Mouse (Mus musculus) CH12.LX (cell line): ENCODE data around the gene Sgip1. TPM values are rescaled to one million over a fixed set of nuclear protein-coding genes. Genes with fewer than 3 reads are reported as not detected.

Experiments used
- DNase-seq: peaks from one replicate; pipeline ENCODE4 v3.0.0-alpha.2; 2013; ENCODE audit errors: extremely low read depth
- H3K27ac ChIP-seq: 2 replicates; pipeline ENCODE4 v1.5.1; 2012; ENCODE audit warnings: low read depth, mild to moderate bottlenecking, control low read depth, moderate library complexity; ENCODE audit not compliant: insufficient read depth
- H3K27me3 ChIP-seq: replicated peaks from 2 replicates; pipeline ENCODE3; 2012; ENCODE audit warnings: inconsistent platforms
- H3K36me3 ChIP-seq, 2 experiments: replicated peaks in 1 of 2; 2 replicates each; pipeline versions ENCODE3 to v1.6.1; 2012; ENCODE audit warnings: inconsistent platforms in 1 of 2, low read length in 1 of 2, mild to moderate bottlenecking in 1 of 2, mixed read lengths in 1 of 2, moderate library complexity in 1 of 2; ENCODE audit not compliant: control insufficient read depth in 1 of 2, insufficient read depth in 1 of 2
- H3K4me1 ChIP-seq, 2 experiments: 2 replicates each; pipeline ENCODE4 v1.6.1; 2012; ENCODE audit warnings: inconsistent platforms in 1 of 2, moderate library complexity in 1 of 2; ENCODE audit not compliant: insufficient read depth in 2 of 2, control insufficient read depth in 1 of 2
- H3K4me2 ChIP-seq: 2 replicates; pipeline ENCODE4 v1.6.1; 2012; ENCODE audit warnings: low read depth, mild to moderate bottlenecking, control low read depth; ENCODE audit not compliant: poor library complexity, insufficient read depth, severe bottlenecking
- H3K4me3 ChIP-seq, 3 experiments: fragments of 150-350 bp in 1 of 3; sonication (generic) in 1 of 3; replicated peaks in 1 of 3; 2 replicates each; pipeline versions ENCODE3 to v1.5.1; 2011 to 2012; ENCODE audit warnings: low read depth in 2 of 3, low read length in 2 of 3, mild to moderate bottlenecking in 2 of 3, moderate library complexity in 2 of 3, control low read depth in 1 of 3, improper control_type of control experiment in 1 of 3, inconsistent platforms in 1 of 3, mixed read lengths in 1 of 3; ENCODE audit not compliant: poor library complexity in 1 of 3
- H3K79me2 ChIP-seq: replicated peaks from 2 replicates; pipeline ENCODE4 v1.6.1; 2012; ENCODE audit warnings: mild to moderate bottlenecking, moderate library complexity; ENCODE audit not compliant: control insufficient read depth, poor library complexity, insufficient read depth, severe bottlenecking; ENCODE audit errors: extremely low read depth
- H3K9ac ChIP-seq: 2 replicates; pipeline ENCODE4 v1.6.1; 2012; ENCODE audit warnings: low read depth, mild to moderate bottlenecking, control low read depth, moderate library complexity; ENCODE audit not compliant: insufficient read depth
- H3K9me3 ChIP-seq: replicated peaks from 2 replicates; pipeline ENCODE3; 2012; ENCODE audit warnings: low read length, inconsistent platforms, mixed read lengths
- BHLHE40 ChIP-seq: IDR thresholded peaks from 2 replicates; pipeline ENCODE4 v1.6.1; 2011; ENCODE audit warnings: mild to moderate bottlenecking, low read depth, low read length, improper control_type of control experiment
- E2F4 ChIP-seq: IDR thresholded peaks from 2 replicates; pipeline ENCODE4 v1.6.1; 2011; ENCODE audit warnings: low read depth, low read length, improper control_type of control experiment; ENCODE audit not compliant: insufficient replicate concordance
- ETS1 ChIP-seq: conservative IDR thresholded peaks from 2 replicates; pipeline ENCODE4 v1.6.1; 2012; ENCODE audit warnings: low read depth, mild to moderate bottlenecking, inconsistent platforms, low read length, improper control_type of control experiment, moderate library complexity
- HCFC1 ChIP-seq: IDR thresholded peaks from 2 replicates; pipeline ENCODE4 v1.6.1; 2012; ENCODE audit warnings: low read depth, mild to moderate bottlenecking, inconsistent platforms, low read length, improper control_type of control experiment
- JUN ChIP-seq: IDR thresholded peaks from 2 replicates; pipeline ENCODE4 v1.6.1; 2011; ENCODE audit warnings: low read depth, mild to moderate bottlenecking, low read length, improper control_type of control experiment, moderate library complexity; ENCODE audit not compliant: insufficient read depth
- MAFK ChIP-seq: IDR thresholded peaks from 2 replicates; pipeline ENCODE4 v1.6.1; 2011; ENCODE audit warnings: low read length, improper control_type of control experiment; ENCODE audit not compliant: insufficient replicate concordance
- MAZ ChIP-seq: IDR thresholded peaks from 2 replicates; pipeline ENCODE4 v1.6.1; 2012; ENCODE audit warnings: low read depth, mild to moderate bottlenecking, inconsistent platforms, low read length, improper control_type of control experiment, moderate library complexity
- MEF2A ChIP-seq: IDR thresholded peaks from 2 replicates; pipeline ENCODE4 v1.6.1; 2014; ENCODE audit warnings: low read depth, mild to moderate bottlenecking, inconsistent platforms, low read length, improper control_type of control experiment, borderline replicate concordance
- MXI1 ChIP-seq: IDR thresholded peaks from 2 replicates; pipeline ENCODE4 v1.6.1; 2011; ENCODE audit warnings: mild to moderate bottlenecking, low read depth, low read length, improper control_type of control experiment
- NELFE ChIP-seq: IDR thresholded peaks from 2 replicates; pipeline ENCODE4 v1.6.1; 2011; ENCODE audit warnings: low read depth, low read length, improper control_type of control experiment
- PAX5 ChIP-seq: IDR thresholded peaks from 2 replicates; pipeline ENCODE4 v1.6.1; 2012; ENCODE audit warnings: low read length, inconsistent platforms, mixed read lengths
- POLR2A ChIP-seq: IDR thresholded peaks from 2 replicates; pipeline ENCODE4 v1.6.1; 2011; ENCODE audit warnings: low read depth, mild to moderate bottlenecking, improper control_type of control experiment, low read length
- RCOR1 ChIP-seq: conservative IDR thresholded peaks from 2 replicates; pipeline ENCODE4 v1.6.1; 2012; ENCODE audit warnings: low read depth, mild to moderate bottlenecking, inconsistent platforms, low read length, improper control_type of control experiment
- SIN3A ChIP-seq: IDR thresholded peaks from 2 replicates; pipeline ENCODE4 v1.6.1; 2012; ENCODE audit warnings: low read length, improper control_type of control experiment, inconsistent platforms
- SMC3 ChIP-seq: IDR thresholded peaks from 2 replicates; pipeline ENCODE4 v1.6.1; 2011; ENCODE audit warnings: low read depth, low read length, improper control_type of control experiment
- TBP ChIP-seq: conservative IDR thresholded peaks from 2 replicates; pipeline ENCODE4 v1.6.1; 2011; ENCODE audit warnings: low read depth, low read length, improper control_type of control experiment
- TCF12 ChIP-seq: IDR thresholded peaks from 2 replicates; pipeline ENCODE4 v1.6.1; 2014; ENCODE audit warnings: low read depth, mild to moderate bottlenecking, inconsistent platforms, low read length, improper control_type of control experiment
- UBTF ChIP-seq: IDR thresholded peaks from 2 replicates; pipeline ENCODE4 v1.6.1; 2012; ENCODE audit warnings: low read depth, mild to moderate bottlenecking, inconsistent platforms, low read length, improper control_type of control experiment, moderate library complexity
- ZMIZ1 ChIP-seq: IDR thresholded peaks from 2 replicates; pipeline ENCODE4 v1.6.1; 2012; ENCODE audit warnings: low read depth, mild to moderate bottlenecking, inconsistent platforms, low read length, improper control_type of control experiment
- ZNF384 ChIP-seq: IDR thresholded peaks from 2 replicates; pipeline ENCODE4 v1.6.1; 2012; ENCODE audit warnings: low read depth, low read length, improper control_type of control experiment, inconsistent platforms
- dilution Hi-C: fragments of 300-500 bp; cut with MboI; formaldehyde crosslinking; loops from 2 replicates; pipeline ENCODE4 v1.14.3; 2020; ENCODE audit warnings: low sequenced_read_pairs; ENCODE audit not compliant: extremely low pct_unique_long_range_greater_than_20kb, extremely low pct_ligation_motif_present
- in situ Hi-C: fragments of 300-500 bp; cut with MboI; formaldehyde crosslinking; loops from 3 replicates; pipeline ENCODE4 v1.14.3; 2019; ENCODE audit warnings: low sequenced_read_pairs, low pct_ligation_motif_present, low pct_unique_long_range_greater_than_20kb, mixed read lengths
- polyA plus RNA-seq: library from polyadenylated mRNA; unstranded; fragments of >175 nt; gene quantifications from 2 replicates; pipeline ENCODE4 v1.2.1, GENCODE M21; 2012; ENCODE audit warnings: low read depth; ENCODE audit not compliant: insufficient read length
- total RNA-seq, 2 experiments: library from RNA; depleted of rRNA; stranded (reverse); fragments of 300-350 nt in 1 of 2; fragments of >200 nt in 1 of 2; gene quantifications; 2 replicates each; pipeline ENCODE4 v1.2.3; 2012 to 2014

Gene Sgip1
- total and polyA plus RNA-seq, 3 experiments = 0.07 to 0.39 (median 0.21) TPM

DNA sequence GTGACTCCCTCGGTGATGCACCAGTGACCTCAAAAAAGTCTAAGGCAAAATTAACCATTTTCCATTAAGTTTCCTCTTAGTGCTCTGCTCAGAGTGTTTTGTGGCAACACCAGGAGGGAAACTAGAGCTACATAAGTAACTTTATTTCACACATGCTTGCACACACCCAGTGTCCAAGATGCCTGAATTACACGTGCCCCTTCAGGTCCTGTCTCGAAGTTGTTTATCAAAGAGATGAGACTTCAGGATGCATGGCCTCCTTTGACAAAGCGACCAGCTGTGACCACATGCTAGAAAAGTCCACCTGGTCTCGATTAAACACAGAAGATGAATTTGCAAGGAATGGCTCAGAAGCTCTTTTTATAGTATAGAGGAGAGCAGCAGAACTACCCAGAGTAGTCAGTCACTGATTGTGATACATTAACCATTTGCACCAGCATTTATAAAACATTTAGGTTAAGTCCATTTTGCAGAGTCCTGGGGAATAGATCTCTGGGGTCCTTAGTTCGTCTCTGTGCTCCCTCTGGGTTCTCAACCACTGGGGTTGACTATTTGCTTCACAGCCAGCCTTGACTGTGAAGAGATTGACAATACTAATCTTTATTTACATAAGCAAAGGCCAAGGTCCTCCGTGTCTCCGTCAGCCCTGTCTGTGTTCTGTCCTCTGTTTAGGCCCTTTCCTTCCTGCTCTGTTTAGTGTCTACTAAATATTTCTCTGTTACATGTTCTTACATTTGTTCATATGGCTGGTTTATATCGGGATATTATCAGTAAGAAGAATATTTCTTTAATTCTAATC, 70.1 kb downstream of the Sgip1 start:
- in situ Hi-C loops (no loop called here), dilution Hi-C loops (no loop called here)
- TF ChIP-seq POLR2A (no peak), E2F4 (no peak), MAFK (no peak), ZMIZ1 (no peak), SMC3 (no peak), RCOR1 (no peak), NELFE (no peak), MEF2A (no peak), SIN3A (no peak), JUN (no peak), ETS1 (no peak)

DNA sequence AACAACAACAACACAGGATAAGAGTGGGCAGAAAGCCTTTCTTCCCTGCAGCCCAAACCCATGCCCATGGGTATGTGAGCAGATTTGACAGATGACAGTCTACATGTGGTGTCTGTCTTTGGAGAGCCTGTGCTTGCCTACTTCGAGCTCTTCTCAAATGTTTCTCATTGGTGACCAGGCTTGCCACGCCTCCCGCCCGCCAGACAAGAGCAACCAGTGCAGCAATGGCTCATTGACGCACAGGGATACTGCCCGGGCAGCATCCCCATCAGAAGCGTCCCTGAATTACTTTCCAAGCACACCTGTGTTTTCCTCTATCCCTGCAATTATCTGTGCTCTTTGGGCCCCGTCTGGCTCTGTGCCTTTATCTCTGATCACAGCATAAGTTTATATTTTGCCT, 72.2 kb downstream of the Sgip1 start:
- no peaks in the 10 kb centered on the region for H3K36me3 ChIP-seq
- no peaks in the 10 kb centered on the region for H3K79me2 ChIP-seq
- no peaks in the 10 kb centered on the region for H3K27me3 ChIP-seq
- H3K9me3 ChIP-seq = no peaks in the 10 kb centered on the region
- in situ Hi-C loops = no loop called here
- dilution Hi-C loops = no loop called here
- H3K4me2 ChIP-seq = no peak overlapping the region
- H3K4me3 ChIP-seq = no peak overlapping the region
- TF ChIP-seq ETS1 = no peak
- TF ChIP-seq UBTF = no peak
- no peak for TF ChIP-seq MXI1
- TF ChIP-seq TCF12 = no peak
- no peak for TF ChIP-seq TBP
- no peak for TF ChIP-seq SIN3A
- no peak for TF ChIP-seq BHLHE40
- no peak for TF ChIP-seq MAZ
- TF ChIP-seq ZNF384 = no peak
- TF ChIP-seq PAX5 = no peak
- TF ChIP-seq HCFC1 = no peak
- no peak for TF ChIP-seq RCOR1
- no peak for DNase-seq
- H3K27ac ChIP-seq = no peak overlapping the region
- peaks cover under 1 to 52% of the 10 kb centered on the region in 2 experiments; a peak in 3 of 4 replicates for H3K4me1 ChIP-seq
- no peak overlapping the region for H3K9ac ChIP-seq

More for the DNA sequence above, 70.1 kb downstream of the Sgip1 start:
- DNase-seq = no peak
- H3K9ac ChIP-seq = no peak overlapping the region
- H3K27me3 ChIP-seq = no peaks in the 10 kb centered on the region
- no peak overlapping the region for H3K27ac ChIP-seq
- no peaks in the 10 kb centered on the region for H3K9me3 ChIP-seq
- H3K79me2 ChIP-seq = no peaks in the 10 kb centered on the region
- peaks cover 7 to 64% of the 10 kb centered on the region in 2 experiments for H3K4me1 ChIP-seq
- H3K4me3 ChIP-seq = no peak overlapping the region
- H3K36me3 ChIP-seq = no peaks in the 10 kb centered on the region
- H3K4me2 ChIP-seq = no peak overlapping the region
